15 mouse cellular contexts compared by ENCODE assay signal in the genomic region with DNA sequence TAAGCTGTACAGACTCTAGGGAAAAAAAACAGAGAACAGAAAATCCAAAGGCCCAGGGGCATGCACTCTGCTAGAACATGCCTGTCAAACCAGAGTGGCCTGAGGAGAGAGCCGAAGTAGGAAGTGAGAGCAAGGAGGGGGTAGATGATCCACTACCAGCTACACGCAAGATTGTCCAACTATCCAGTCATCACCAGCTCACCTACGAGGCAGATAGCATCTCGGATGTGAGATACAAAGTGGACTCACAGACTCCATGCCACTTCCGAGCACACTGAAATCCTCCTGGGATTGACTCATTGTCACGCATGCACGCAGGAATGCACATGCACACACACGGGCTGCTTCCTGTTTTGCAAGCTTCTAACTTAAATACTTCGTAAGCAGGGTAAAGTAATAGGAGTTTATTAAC. TPM values are rescaled to one million over a fixed set of nuclear protein-coding genes. Genes with fewer than 3 reads are reported as not detected.
A peak's percentile ranks its signal among the peaks of the same experiment; 100 is the strongest.
DNase-seq lines count a peak whose midpoint lies in the region; ATAC-seq and TF ChIP-seq lines count a peak whose summit lies in the region.
"Had no signal": no experiment of that assay in that cellular context is flagged by ENCODE, and none has a peak within 500 bp of the region (broad histone marks: within the 10 kb centered on the region; RNA-seq: fewer than 3 reads in every experiment).

No protein-coding gene starts in this region.

- no peak overlapping the region for H3K4me3 ChIP-seq in heart, adult 2 months
- no peak overlapping the region for H3K4me3 ChIP-seq in heart, embryonic 11.5 days (ENCODE audit: low read depth, low read length)
- no peak overlapping the region for H3K4me3 ChIP-seq in hindbrain, postnatal 0 days (ENCODE audit: low read length)
- H3K4me3 ChIP-seq: hindbrain, embryonic 15.5 days; limb, embryonic 12.5 days; midbrain, embryonic 12.5 days had no signal

- no peak for TF ChIP-seq POLR2A in heart, adult 2 months (IDR thresholded peaks at IDR 0.05; ENCODE audit: insufficient read depth, low read depth, low read length)

- no peaks in the 10 kb centered on the region for H3K79me2 ChIP-seq in heart, adult 2 months (replicated peaks; ENCODE audit: control insufficient read depth, insufficient read depth, low read length)

- intact Hi-C loops in heart, adult 2 months (cut with DNase I), result no loop called here

- H3K9ac ChIP-seq in heart, adult 2 months (ENCODE audit: low read depth, low read length), result no peak overlapping the region
- no peak overlapping the region for H3K9ac ChIP-seq in heart, embryonic 11.5 days (ENCODE audit: low read depth, low read length)
- no peak overlapping the region for H3K9ac ChIP-seq in hindbrain, postnatal 0 days (replicated peaks; ENCODE audit: low read length)
- H3K9ac ChIP-seq: hindbrain, embryonic 15.5 days; limb, embryonic 12.5 days; midbrain, embryonic 12.5 days had no signal

- no peaks in the 10 kb centered on the region for H3K4me1 ChIP-seq in heart, adult 2 months (ENCODE audit: control insufficient read depth, insufficient read depth, low read length)
- no peaks in the 10 kb centered on the region for H3K4me1 ChIP-seq in heart, embryonic 11.5 days (ENCODE audit: control insufficient read depth, insufficient read depth, low read length)
- no peaks in the 10 kb centered on the region for H3K4me1 ChIP-seq in hindbrain, postnatal 0 days (ENCODE audit: insufficient read depth, low read length)
- H3K4me1 ChIP-seq: hindbrain, embryonic 15.5 days; limb, embryonic 12.5 days; midbrain, embryonic 12.5 days had no signal

- H3K27ac ChIP-seq in heart, adult 2 months, result no peak overlapping the region
- H3K27ac ChIP-seq in heart, embryonic 11.5 days (ENCODE audit: low read depth, low read length), result no peak overlapping the region
- H3K27ac ChIP-seq in hindbrain, postnatal 0 days, result no peak overlapping the region
- H3K27ac ChIP-seq: hindbrain, embryonic 15.5 days; limb, embryonic 12.5 days; midbrain, embryonic 12.5 days had no signal

- DNase-seq in heart, adult 2 months, result peak; percentile 30 to 42
- peak; percentile 34 to 59 for DNase-seq in urinary bladder, adult 18-20 months (ENCODE audit: low spot score in 2 of 2)
- DNase-seq in urinary bladder, postnatal 10 days (ENCODE audit: low spot score), result no peak
- DNase-seq in splenic B cell, adult 2 months (ENCODE audit: low read depth, low spot score), result peak; percentile 62
- DNase-seq in hindbrain, postnatal 0 days (ENCODE audit: low spot score), result no peak
- no peak for DNase-seq in thymus, postnatal 10 days (ENCODE audit: low spot score in 2 of 2)
- DNase-seq: cerebellum, adult 9-10 months; gastrocnemius, postnatal 10 days had no signal

- no peak for TF ChIP-seq CTCF in heart, adult 2 months (IDR thresholded peaks at IDR 0.05)
- no peak for TF ChIP-seq CTCF in hindbrain, postnatal 0 days (IDR thresholded peaks at IDR 0.05; ENCODE audit: low read depth)

- no peaks in the 10 kb centered on the region for H3K36me3 ChIP-seq in heart, adult 2 months (ENCODE audit: control insufficient read depth, insufficient read depth, low read length)
- H3K36me3 ChIP-seq in heart, embryonic 11.5 days (ENCODE audit: control insufficient read depth, insufficient read depth, low read length), result no peaks in the 10 kb centered on the region
- no peaks in the 10 kb centered on the region; the same call in 1 of the 2 replicates for H3K36me3 ChIP-seq in splenic B cell, adult 2 months (ENCODE audit: control insufficient read depth, insufficient read depth, low read length, poor library complexity, severe bottlenecking)
- no peaks in the 10 kb centered on the region for H3K36me3 ChIP-seq in hindbrain, postnatal 0 days (ENCODE audit: insufficient read depth, low read length)
- H3K36me3 ChIP-seq: hindbrain, embryonic 15.5 days; limb, embryonic 12.5 days; midbrain, embryonic 12.5 days had no signal

- WGBS in heart, adult 2 months, result 47% methylated on average over 9 of the region's 9 CpGs
- WGBS in heart, embryonic 11.5 days (ENCODE audit: insufficient replicate concordance), result 72% methylated on average over 9 of the region's 9 CpGs
- WGBS in hindbrain, postnatal 0 days, result 86% methylated on average over 9 of the region's 9 CpGs

- no peak overlapping the region for H3K4me2 ChIP-seq in heart, embryonic 11.5 days
- H3K4me2 ChIP-seq in hindbrain, postnatal 0 days (ENCODE audit: low read depth, low read length), result no peak overlapping the region
- H3K4me2 ChIP-seq: hindbrain, embryonic 15.5 days; limb, embryonic 12.5 days; midbrain, embryonic 12.5 days had no signal

- no peaks in the 10 kb centered on the region for H3K9me3 ChIP-seq in heart, embryonic 11.5 days (replicated peaks; ENCODE audit: control insufficient read depth, low read length)
- H3K9me3 ChIP-seq in hindbrain, postnatal 0 days (ENCODE audit: low read length), result no peaks in the 10 kb centered on the region
- H3K9me3 ChIP-seq: hindbrain, embryonic 15.5 days; limb, embryonic 12.5 days; midbrain, embryonic 12.5 days had no signal

- TF ChIP-seq EP300 in heart, adult 2 months (IDR thresholded peaks at IDR 0.05; ENCODE audit: insufficient read depth, low read depth, low read length), result no peak

- no peak for ATAC-seq in heart, embryonic 11.5 days (replicated peaks; ENCODE audit: insufficient number of reproducible peaks, low FRiP score, low TSS enrichment)
- peak; percentile 93 for ATAC-seq in granulocyte monocyte progenitor cell, adult 5-6 weeks (replicated peaks; ENCODE audit: poor library complexity, severe bottlenecking)
- no peak for ATAC-seq in hindbrain, postnatal 0 days

- H3K27me3 ChIP-seq in heart, adult 2 months (ENCODE audit: control insufficient read depth, insufficient read depth, low read length), result no peaks in the 10 kb centered on the region
- no peaks in the 10 kb centered on the region for H3K27me3 ChIP-seq in heart, embryonic 11.5 days (ENCODE audit: control insufficient read depth, insufficient read depth, low read length)
- no peaks in the 10 kb centered on the region for H3K27me3 ChIP-seq in splenic B cell, adult 2 months (ENCODE audit: control insufficient read depth, insufficient read depth, low read length, poor library complexity, severe bottlenecking)
- no peaks in the 10 kb centered on the region for H3K27me3 ChIP-seq in hindbrain, postnatal 0 days (ENCODE audit: insufficient read depth, low read length)
- H3K27me3 ChIP-seq: hindbrain, embryonic 15.5 days; limb, embryonic 12.5 days; midbrain, embryonic 12.5 days had no signal

RNA-seq across cellular contexts. Expression of a gene that starts 10.6 kb away (rescaled TPM):
- total RNA-seq in heart, adult 2 months (2021), result 1 to 10 TPM in 1 of 2 experiments, under 1 TPM in 1; 0.89 to 1.4 TPM
- 0.82 and 0.86 TPM in 2 replicates for polyA plus RNA-seq in heart, adult 2 months (2012; rRNA removed)
- 3.0 and 3.6 TPM in 2 replicates for polyA plus RNA-seq in heart, embryonic 11.5 days (2014; fragmentation: Nextera tagmentation; extraction: Ambion mirVana)
- total RNA-seq in granulocyte monocyte progenitor cell, adult 5-6 weeks (2014; fragmentation: Nextera tagmentation), result 2.4 and 2.9 TPM in 2 replicates
- 4.7 and 11.6 TPM in 2 replicates for total RNA-seq in granulocyte monocyte progenitor cell, adult 5-6 weeks (2017)
- 1.3 and 1.8 TPM in 2 replicates for total RNA-seq in hindbrain, postnatal 0 days (2014; rRNA removed)
- polyA plus RNA-seq in hindbrain, postnatal 0 days (2015; fragmentation: Nextera tagmentation; extraction: Ambion mirVana), result 0.59 and 1.2 TPM in 2 replicates

RNA-seq across cellular contexts. Expression of a gene that starts 15.9 kb away (rescaled TPM):
- not detected for total RNA-seq in heart, adult 2 months (2021)
- polyA plus RNA-seq in heart, adult 2 months (2012; rRNA removed), result not detected in 2 replicates
- polyA plus RNA-seq in heart, embryonic 11.5 days (2014; fragmentation: Nextera tagmentation; extraction: Ambion mirVana), result not detected in 2 replicates
- not detected in 2 replicates for total RNA-seq in granulocyte monocyte progenitor cell, adult 5-6 weeks (2014; fragmentation: Nextera tagmentation)
- not detected in 2 replicates for total RNA-seq in granulocyte monocyte progenitor cell, adult 5-6 weeks (2017)
- total RNA-seq in hindbrain, postnatal 0 days (2014; rRNA removed), result not detected in 2 replicates
- polyA plus RNA-seq in hindbrain, postnatal 0 days (2015; fragmentation: Nextera tagmentation; extraction: Ambion mirVana), result not detected in 2 replicates
- total RNA-seq: adrenal gland, postnatal 14 days; gastrocnemius, postnatal 10 days had no signal
- polyA plus RNA-seq: large intestine, adult 2 months; limb, embryonic 12.5 days; midbrain, embryonic 12.5 days had no signal

RNA-seq across cellular contexts. Expression of a gene that starts 20.1 kb away (rescaled TPM):
- total RNA-seq in heart, adult 2 months (2021), result 1 to 10 TPM; 8.0 to 8.1 TPM
- polyA plus RNA-seq in heart, adult 2 months (2012; rRNA removed), result 3.0 and 3.6 TPM in 2 replicates
- 32.5 and 36.0 TPM in 2 replicates for polyA plus RNA-seq in heart, embryonic 11.5 days (2014; fragmentation: Nextera tagmentation; extraction: Ambion mirVana)
- 18.3 and 21.3 TPM in 2 replicates for total RNA-seq in granulocyte monocyte progenitor cell, adult 5-6 weeks (2014; fragmentation: Nextera tagmentation)
- total RNA-seq in granulocyte monocyte progenitor cell, adult 5-6 weeks (2017), result 7.9 and 10.5 TPM in 2 replicates
- 27.0 and 46.5 TPM in 2 replicates for total RNA-seq in hindbrain, postnatal 0 days (2014; rRNA removed)
- polyA plus RNA-seq in hindbrain, postnatal 0 days (2015; fragmentation: Nextera tagmentation; extraction: Ambion mirVana), result 64.2 and 69.6 TPM in 2 replicates

Comparison
In these comparisons a context has a peak if more than half of its experiments do, and no peak if none do; other contexts are left out.
1. DNase-seq: peak in heart, adult 2 months (2 of 2), urinary bladder, adult 18-20 months (2 of 2) and splenic B cell, adult 2 months (single experiment); none in urinary bladder, postnatal 10 days (single experiment), hindbrain, postnatal 0 days (single experiment) and thymus, postnatal 10 days (0 of 2).